Mouse (Mus musculus): ENCODE measurements around the gene Nipa1.

DNA sequence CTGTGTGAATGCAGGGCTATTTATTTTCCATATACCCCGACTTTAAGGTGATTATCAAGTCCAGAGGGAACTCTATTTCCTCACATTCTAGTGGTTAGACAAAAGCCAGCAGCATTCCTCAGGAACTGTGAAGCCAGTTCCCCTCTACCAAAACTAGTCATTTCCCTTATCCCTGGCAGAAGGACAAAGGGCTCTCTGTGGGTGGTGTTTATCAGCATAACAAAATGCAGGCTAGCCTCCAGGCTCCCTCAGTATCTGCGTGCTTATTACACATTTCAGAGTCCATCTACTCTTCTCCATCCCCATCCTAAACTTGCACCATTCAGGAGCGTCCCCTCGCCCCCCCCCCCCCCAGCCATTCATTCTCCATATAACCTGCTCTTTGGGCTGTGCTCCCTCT, 20.8 kb downstream of the Nipa1 start:
- no peak for TF ChIP-seq FLI1 (IDR thresholded peaks at IDR 0.05; ENCODE audit: low read length)
- TF ChIP-seq GATA1 (IDR thresholded peaks at IDR 0.05; ENCODE audit: borderline replicate concordance, low read length) = no peak
